Mouse (Mus musculus) neural tube, embryonic 11.5 days (tissue): ENCODE results near the gene Mt3. TPM values are rescaled to one million over a fixed set of nuclear protein-coding genes. Genes with fewer than 3 reads are reported as not detected.
A peak's percentile ranks its signal among the peaks of the same experiment; 100 is the strongest.

Experiments
- ATAC-seq: fragments of 200-750 bp; cut with Nextera tagmentation; 2 replicates; pipeline ENCODE4 v1.8.0; 2017; ENCODE audit warnings: moderate number of reproducible peaks, mild to moderate bottlenecking, moderate TSS enrichment, moderate library complexity; ENCODE audit not compliant: insufficient read depth, low FRiP score, low TSS enrichment
- DNase-seq: peaks from one replicate; pipeline ENCODE4 v3.0.0-alpha.2; 2015; ENCODE audit warnings: low spot score
- H3K27ac ChIP-seq: fragments of 300-500 bp; sonication (generic); 2 replicates; pipeline ENCODE4 v1.5.1; 2014; ENCODE audit warnings: low read depth, mild to moderate bottlenecking, low read length
- H3K27me3 ChIP-seq: fragments of 300-500 bp; sonication (generic); 2 replicates; pipeline ENCODE4 v1.6.1; 2014; ENCODE audit warnings: mild to moderate bottlenecking, low read length, mixed read lengths; ENCODE audit not compliant: control insufficient read depth, insufficient read depth
- H3K36me3 ChIP-seq: fragments of 300-500 bp; sonication (generic); 2 replicates; pipeline ENCODE4 v1.6.1; 2014; ENCODE audit warnings: mild to moderate bottlenecking, low read length, moderate library complexity, mixed read lengths; ENCODE audit not compliant: control insufficient read depth, insufficient read depth
- H3K4me1 ChIP-seq: fragments of 300-500 bp; sonication (generic); 2 replicates; pipeline ENCODE4 v1.6.1; 2014; ENCODE audit warnings: low read length, mixed read lengths; ENCODE audit not compliant: control insufficient read depth, insufficient read depth
- H3K4me2 ChIP-seq: fragments of 300-500 bp; sonication (generic); 2 replicates; pipeline ENCODE4 v1.6.1; 2014; ENCODE audit warnings: low read depth, mild to moderate bottlenecking, moderate library complexity
- H3K4me3 ChIP-seq: fragments of 300-500 bp; sonication (generic); 2 replicates; pipeline ENCODE4 v1.5.1; 2014; ENCODE audit warnings: low read depth, low read length
- H3K9ac ChIP-seq: fragments of 300-500 bp; sonication (generic); 2 replicates; pipeline ENCODE4 v1.6.1; 2014; ENCODE audit warnings: mild to moderate bottlenecking, low read length
- H3K9me3 ChIP-seq: fragments of 300-500 bp; sonication (generic); 2 replicates; pipeline ENCODE4 v1.6.1; 2016; ENCODE audit warnings: low read length; ENCODE audit not compliant: control insufficient read depth
- WGBS: fragments of 180-500 bp; shearing (Covaris S2); extraction: QIAGEN DNeasy Blood & Tissue Kit; methylation state at CpG from one replicate; pipeline ENCODE4 v1.1.7; 2014; 5-methylcytosine and 5-hydroxymethylcytosine counted together
- polyA plus RNA-seq: library from polyadenylated mRNA; unstranded; fragments of >200 nt; fragmentation: Nextera tagmentation; extraction: Ambion mirVana; gene quantifications from 2 replicates; pipeline ENCODE4 v1.2.1, GENCODE M21; 2014

The Mt3 gene
- polyA plus RNA-seq, 1 experiment from 2014 or later, result 9.8 TPM

DNA sequence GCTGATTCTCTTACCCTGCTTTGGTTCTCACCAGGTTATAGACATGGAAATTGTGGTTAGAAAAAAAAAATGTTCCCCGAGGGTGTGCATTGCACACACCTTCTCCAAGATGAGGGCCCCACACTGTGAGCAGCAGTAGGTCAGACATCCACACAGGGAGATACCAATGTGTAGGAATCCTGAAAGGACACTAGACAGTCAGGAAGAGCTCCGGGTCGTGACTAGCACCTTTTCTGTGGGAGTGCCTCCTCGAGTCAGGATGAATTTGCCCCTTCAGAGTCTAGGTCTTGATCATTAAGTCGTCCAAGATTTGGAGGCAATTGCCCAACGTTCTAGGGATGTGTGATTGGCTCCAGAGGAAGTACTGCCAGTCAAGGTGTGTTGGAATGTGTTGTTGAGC lies 33.4 kb downstream of the Mt3 start:
- H3K4me2 ChIP-seq, result no peak overlapping the region
- no peaks in the 10 kb centered on the region for H3K36me3 ChIP-seq
- WGBS, result 72% methylated on average over 6 of the region's 6 CpGs
- no peak overlapping the region for H3K27ac ChIP-seq
- no peak for ATAC-seq
- no peaks in the 10 kb centered on the region for H3K9me3 ChIP-seq
- DNase-seq, result no peak
- no peak overlapping the region for H3K4me3 ChIP-seq
- 0 out of 2 replicates have a peak, but pooled peaks cover 2% of the 10 kb centered on the region for H3K4me1 ChIP-seq
- peaks cover 56% of the 10 kb centered on the region for H3K27me3 ChIP-seq
- no peak overlapping the region for H3K9ac ChIP-seq

- DNase-seq (peak; percentile 60), ATAC-seq (0 out of 2 replicates have a peak, but pooled peaks have one; percentile 29)
- Histone ChIP-seq H3K4me1 (0 out of 2 replicates have a peak, but pooled peaks cover 2% of the 10 kb centered on the region), H3K9ac (no peak overlapping the region), H3K27ac (no peak overlapping the region), H3K4me2 (peak overlapping the region; percentile 20; the same call in 1 of the 2 replicates), H3K27me3 (peaks cover 55% of the 10 kb centered on the region), H3K36me3 (no peaks in the 10 kb centered on the region), H3K4me3 (no peak overlapping the region), H3K9me3 (no peaks in the 10 kb centered on the region)
- WGBS, result 3% methylated on average over 17 of the region's 17 CpGs
These were observed 34.1 kb downstream of the Mt3 start for GRCm38 (mm10) chr8:94186542-94186941.

DNA sequence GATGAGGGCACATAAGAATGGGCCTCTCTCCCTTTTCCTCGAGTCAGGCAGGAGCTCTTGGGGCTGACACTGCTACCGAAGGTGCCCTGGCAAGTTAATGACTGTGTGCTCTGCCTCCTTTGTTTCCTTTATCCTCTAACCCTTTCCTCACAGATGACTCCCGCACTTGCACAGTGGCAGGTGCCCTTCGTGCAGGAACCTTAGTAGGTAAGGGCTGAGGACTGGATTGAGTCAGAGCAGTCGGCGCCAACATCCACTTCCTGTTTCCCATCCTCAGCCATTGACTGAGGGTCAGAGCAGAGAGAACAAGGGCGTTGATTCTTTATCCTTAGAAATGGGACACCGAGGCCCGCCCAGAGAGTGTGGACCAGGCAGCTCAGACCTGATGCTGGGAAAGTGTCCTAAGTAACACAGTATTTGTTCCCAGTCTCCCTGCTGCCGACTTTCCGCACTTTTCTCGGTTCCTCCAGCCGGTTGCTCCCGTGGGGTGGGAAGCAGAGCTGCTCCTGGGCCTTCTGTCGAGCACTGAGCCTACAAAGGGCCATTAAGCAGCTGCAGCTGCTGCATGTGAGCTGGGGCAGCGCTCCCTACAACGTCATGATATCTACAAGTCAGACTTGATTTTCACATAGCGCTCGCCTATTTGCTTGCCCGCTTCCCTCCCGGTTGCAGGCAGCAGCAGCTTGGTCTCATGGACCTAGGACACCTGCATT lies 35.0 kb downstream of the Mt3 start:
- no peak overlapping the region for H3K4me2 ChIP-seq
- DNase-seq (peak; percentile 56), ATAC-seq (0 out of 2 replicates have a peak, but pooled peaks have one; percentile 35)

DNA sequence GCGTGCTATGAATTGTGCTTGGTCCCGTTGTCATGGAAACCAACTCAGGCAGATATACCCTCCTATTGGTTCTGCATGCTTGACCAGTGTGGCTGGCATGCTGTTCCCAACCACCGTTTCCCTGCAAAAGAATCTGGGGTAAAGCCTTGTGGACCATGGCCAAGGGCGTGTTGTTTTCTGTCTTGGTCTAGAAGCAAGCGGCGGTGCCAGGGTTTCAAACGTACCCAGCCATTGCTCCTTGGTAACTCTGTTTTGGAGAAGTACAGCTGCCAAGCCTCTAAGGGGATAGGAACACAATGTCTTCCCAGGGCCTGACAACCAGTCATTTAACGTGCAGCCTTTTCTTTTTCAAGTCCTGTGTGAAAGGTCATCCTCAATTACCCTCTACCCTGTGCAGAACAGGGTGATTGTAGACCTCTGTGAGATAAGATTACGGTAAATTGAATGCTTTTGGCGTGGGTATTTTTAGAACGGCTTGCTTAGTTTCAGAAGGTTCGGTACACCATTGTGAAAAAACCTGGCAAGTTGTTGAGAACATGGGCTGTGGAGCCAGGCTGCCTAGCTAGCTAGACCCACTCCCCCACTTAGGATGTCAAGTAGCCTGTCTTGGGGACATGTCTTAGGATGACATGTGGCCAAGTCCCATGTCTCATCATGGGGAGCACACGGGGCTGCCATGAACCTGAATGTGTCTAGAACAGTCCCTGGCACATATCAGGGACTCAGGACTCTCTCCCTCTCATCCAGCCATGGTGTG lies 37.0 kb downstream of the Mt3 start:
- DNase-seq, result no peak
- no peaks in the 10 kb centered on the region for H3K9me3 ChIP-seq
- no peak overlapping the region for H3K9ac ChIP-seq
- no peak overlapping the region for H3K4me2 ChIP-seq
- no peaks in the 10 kb centered on the region for H3K36me3 ChIP-seq
- no peak overlapping the region for H3K27ac ChIP-seq
- ATAC-seq, result no peak
- peaks cover 26% of the 10 kb centered on the region for H3K27me3 ChIP-seq
- H3K4me1 ChIP-seq, result 0 out of 2 replicates have a peak, but pooled peaks cover 2% of the 10 kb centered on the region
- no peak overlapping the region for H3K4me3 ChIP-seq
- WGBS, result 84% methylated on average over 13 of the region's 13 CpGs

More for the DNA sequence above, 35.0 kb downstream of the Mt3 start:
- Histone ChIP-seq H3K4me3 (no peak overlapping the region), H3K9ac (peak overlapping the region; percentile 37), H3K36me3 (no peaks in the 10 kb centered on the region), H3K4me1 (0 out of 2 replicates have a peak, but pooled peaks cover 2% of the 10 kb centered on the region), H3K27ac (no peak overlapping the region), H3K9me3 (no peaks in the 10 kb centered on the region), H3K27me3 (peaks cover 46% of the 10 kb centered on the region)
- 24% methylated on average over 21 of the region's 21 CpGs for WGBS

DNA sequence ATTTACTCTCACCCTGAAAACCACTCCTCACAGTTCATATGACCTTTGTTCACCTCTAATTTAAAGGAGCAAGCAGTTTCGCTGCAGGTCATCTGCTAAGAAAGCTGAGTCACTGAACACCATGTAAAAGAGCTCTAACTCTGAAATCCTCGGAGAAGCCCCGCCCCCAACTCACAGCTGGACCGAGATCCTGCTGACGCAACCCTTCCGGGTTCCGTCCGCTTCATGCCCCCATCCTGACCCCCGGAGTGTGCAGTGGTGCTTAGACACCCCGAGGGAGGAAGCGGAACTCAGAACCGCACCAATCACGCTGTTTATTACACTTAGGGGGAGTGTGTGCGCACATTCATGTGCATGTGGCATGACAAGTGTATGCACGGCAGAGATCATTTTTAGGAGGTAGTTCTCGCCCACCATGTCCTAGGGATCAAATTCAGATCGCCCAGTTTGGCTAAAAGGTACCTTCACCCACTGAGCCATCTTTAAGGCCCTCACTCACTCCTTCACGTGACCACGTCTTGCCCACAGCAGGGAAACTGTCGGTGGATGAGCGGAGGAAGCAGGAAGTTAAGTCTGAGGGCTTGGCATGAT lies 38.8 kb downstream of the Mt3 start:
- Histone ChIP-seq H3K9ac (no peak overlapping the region), H3K4me3 (no peak overlapping the region), H3K27me3 (peaks cover 15% of the 10 kb centered on the region), H3K4me2 (peak overlapping the region; percentile 35), H3K36me3 (no peaks in the 10 kb centered on the region), H3K4me1 (0 out of 2 replicates have a peak, but pooled peaks cover 2% of the 10 kb centered on the region), H3K9me3 (no peaks in the 10 kb centered on the region), H3K27ac (no peak overlapping the region)
- ATAC-seq (no peak), DNase-seq (no peak)
- WGBS, result 31% methylated on average over 21 of the region's 21 CpGs

- H3K4me3 ChIP-seq, result no peak overlapping the region
- no peaks in the 10 kb centered on the region for H3K36me3 ChIP-seq
- DNase-seq (no peak), ATAC-seq (no peak)
- no peaks in the 10 kb centered on the region for H3K9me3 ChIP-seq
- WGBS, result 70% methylated on average over 1 of the region's 1 CpGs
- 0 out of 2 replicates have a peak, but pooled peaks cover 2% of the 10 kb centered on the region for H3K27me3 ChIP-seq
- no peak overlapping the region for H3K4me2 ChIP-seq
- no peaks in the 10 kb centered on the region for H3K4me1 ChIP-seq
- H3K9ac ChIP-seq, result no peak overlapping the region
- no peak overlapping the region for H3K27ac ChIP-seq
These were observed 40.5 kb downstream of the Mt3 start for GRCm38 (mm10) chr8:94192926-94193325.

DNA sequence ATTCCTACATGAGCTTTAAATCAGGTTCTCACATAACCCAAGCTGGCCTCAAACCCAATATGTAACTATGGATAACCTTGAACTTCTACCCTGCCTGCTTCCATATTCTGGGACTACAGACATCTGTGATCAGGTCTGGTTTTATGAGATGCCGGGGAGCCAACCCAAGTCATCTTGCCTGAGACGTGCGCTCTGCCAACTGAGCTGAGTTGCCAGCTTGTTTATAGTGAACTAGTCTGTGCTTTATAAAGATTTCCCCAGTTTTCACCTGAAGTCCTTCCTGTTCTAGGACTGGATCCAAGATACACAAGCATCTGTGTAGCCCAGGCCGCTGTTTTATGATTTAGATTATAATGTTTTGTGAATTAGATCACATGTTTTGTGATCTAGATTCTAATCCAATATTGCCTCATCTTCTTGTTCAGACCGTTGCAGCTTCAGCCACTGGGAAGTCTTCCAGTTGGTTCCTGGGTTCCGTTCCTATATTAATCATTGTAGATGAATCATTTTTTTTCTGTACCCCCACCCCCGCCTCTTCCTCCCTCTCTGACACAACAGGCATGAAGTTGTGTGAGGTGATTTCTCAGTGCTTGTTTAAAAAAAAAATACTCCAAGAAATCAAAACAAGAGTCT lies 42.3 kb downstream of the Mt3 start:
- ATAC-seq (no peak), DNase-seq (no peak)
- Histone ChIP-seq H3K36me3 (no peaks in the 10 kb centered on the region), H3K4me1 (no peaks in the 10 kb centered on the region), H3K27ac (no peak overlapping the region), H3K9me3 (no peaks in the 10 kb centered on the region), H3K4me2 (no peak overlapping the region), H3K27me3 (no peaks in the 10 kb centered on the region), H3K9ac (no peak overlapping the region), H3K4me3 (no peak overlapping the region)
- 91% methylated on average over 7 of the region's 7 CpGs for WGBS

DNA sequence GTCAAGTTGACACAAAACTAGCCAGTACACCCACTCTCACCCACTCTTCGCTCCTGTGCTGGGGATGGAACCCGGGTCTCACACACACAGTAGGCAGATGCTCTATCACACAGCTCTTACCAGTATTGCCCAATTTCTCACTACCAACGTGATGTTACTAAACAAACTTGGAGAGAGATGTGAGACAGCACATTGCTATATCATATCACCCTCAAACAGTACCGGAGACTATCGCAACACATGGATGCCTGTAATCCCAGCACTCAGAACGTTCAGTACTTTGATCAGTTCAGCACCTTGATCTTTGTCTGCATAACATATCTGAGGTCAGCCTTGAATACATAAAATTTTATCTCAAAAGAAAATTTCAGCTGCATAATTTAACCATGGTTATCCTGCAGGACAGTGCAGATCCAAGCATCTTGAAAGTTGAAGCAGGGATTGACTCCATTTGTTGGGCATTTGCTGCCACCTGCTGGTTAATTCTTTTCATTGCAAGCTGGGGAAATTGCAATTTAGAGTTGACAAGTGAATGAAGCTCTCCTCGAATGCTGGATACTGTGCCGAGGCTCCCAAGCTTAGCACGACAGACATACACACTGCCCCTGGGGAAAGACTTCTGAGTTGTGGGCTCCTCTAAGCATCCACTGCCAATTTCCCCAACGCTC lies 46.9 kb downstream of the Mt3 start:
- Histone ChIP-seq H3K9me3 (no peaks in the 10 kb centered on the region), H3K9ac (no peak overlapping the region), H3K36me3 (no peaks in the 10 kb centered on the region), H3K4me2 (no peak overlapping the region), H3K27ac (no peak overlapping the region), H3K27me3 (no peaks in the 10 kb centered on the region), H3K4me3 (no peak overlapping the region), H3K4me1 (no peaks in the 10 kb centered on the region)
- no peak for ATAC-seq
- 47% methylated on average over 10 of the region's 10 CpGs for WGBS
- DNase-seq, result peak; percentile 69
